Mouse (Mus musculus): Measurements from ENCODE around the gene Akr1c19. TPM values are rescaled to one million over a fixed set of nuclear protein-coding genes. Genes with fewer than 3 reads are reported as not detected.
"Not testable (repeated sequence)": the region's sequence is repeated elsewhere in the genome, so short reads cannot be mapped to it uniquely, and the experiment has no call there.

Akr1c19 gene
- 0.36 and 0.42 TPM in 2 replicates for polyA plus RNA-seq (2015; fragmentation: Nextera tagmentation; extraction: Ambion mirVana)

GRCm38 (mm10) chr13:4228441-4228840 is at the start of gene Akr1c19:
Gene Akr1c19 (plus strand): TSS chr13:4228700.
- no peak within 1 kb of the TSS for H3K9ac ChIP-seq
- H3K36me3 ChIP-seq: no peaks in the 10 kb centered on the region
- H3K27ac ChIP-seq: no peak within 1 kb of the TSS
- 64% methylated on average over 1 of the region's 1 CpGs for WGBS
- no peaks in the 10 kb centered on the region for H3K27me3 ChIP-seq
- H3K4me1 ChIP-seq: no peaks in the 10 kb centered on the region
- no peaks in the 10 kb centered on the region for H3K9me3 ChIP-seq
- ATAC-seq (ENCODE audit: insufficient number of reproducible peaks, low FRiP score, low TSS enrichment, low read depth): no peak
- no peak within 1 kb of the TSS for H3K4me2 ChIP-seq
- no peak within 1 kb of the TSS for H3K4me3 ChIP-seq

- not testable (repeated sequence) for H3K4me2 ChIP-seq; H3K9me3 ChIP-seq; H3K27ac ChIP-seq; H3K36me3 ChIP-seq; H3K4me1 ChIP-seq; H3K4me3 ChIP-seq; H3K9ac ChIP-seq; ATAC-seq (ENCODE audit: insufficient number of reproducible peaks, low FRiP score, low TSS enrichment, low read depth); H3K27me3 ChIP-seq
- WGBS: 93% methylated on average over 4 of the region's 4 CpGs
Observed at GRCm38 (mm10) chr13:4181321-4181720, 47.2 kb upstream of the Akr1c19 start.

GRCm38 (mm10) chr13:4183116-4183515 is 45.4 kb upstream of the Akr1c19 start:
- no peak for ATAC-seq (ENCODE audit: insufficient number of reproducible peaks, low FRiP score, low TSS enrichment, low read depth)
- Histone ChIP-seq H3K9ac (no peak overlapping the region), H3K4me3 (no peak overlapping the region), H3K4me1 (no peaks in the 10 kb centered on the region), H3K36me3 (no peaks in the 10 kb centered on the region), H3K27me3 (no peaks in the 10 kb centered on the region), H3K27ac (no peak overlapping the region), H3K9me3 (no peaks in the 10 kb centered on the region), H3K4me2 (no peak overlapping the region)
- WGBS: 73% methylated on average over 9 of the region's 9 CpGs

- WGBS: 50% methylated on average over 7 of the region's 7 CpGs
- not testable (repeated sequence) for H3K27me3 ChIP-seq; H3K9ac ChIP-seq; H3K4me1 ChIP-seq; H3K9me3 ChIP-seq; H3K36me3 ChIP-seq; ATAC-seq (ENCODE audit: insufficient number of reproducible peaks, low FRiP score, low TSS enrichment, low read depth); H3K4me3 ChIP-seq; H3K27ac ChIP-seq; H3K4me2 ChIP-seq
Observed at GRCm38 (mm10) chr13:4186641-4187411, 41.7 kb upstream of the Akr1c19 start.

- no peak overlapping the region for H3K4me3 ChIP-seq
- ATAC-seq (ENCODE audit: insufficient number of reproducible peaks, low FRiP score, low TSS enrichment, low read depth): no peak
- H3K36me3 ChIP-seq: no peaks in the 10 kb centered on the region
- H3K27ac ChIP-seq: no peak overlapping the region
- 64% methylated on average over 2 of the region's 2 CpGs for WGBS
- H3K4me2 ChIP-seq: no peak overlapping the region
- H3K4me1 ChIP-seq: no peaks in the 10 kb centered on the region
- H3K9me3 ChIP-seq: no peaks in the 10 kb centered on the region
- H3K9ac ChIP-seq: no peak overlapping the region
- no peaks in the 10 kb centered on the region for H3K27me3 ChIP-seq
Observed at GRCm38 (mm10) chr13:4188174-4188573, 40.3 kb upstream of the Akr1c19 start.

- no peak within 1 kb of the TSS for H3K4me3 ChIP-seq
- no peaks in the 10 kb centered on the region for H3K9me3 ChIP-seq
- no peaks in the 10 kb centered on the region for H3K36me3 ChIP-seq
- WGBS: 48% methylated on average over 3 of the region's 3 CpGs
- ATAC-seq (ENCODE audit: insufficient number of reproducible peaks, low FRiP score, low TSS enrichment, low read depth): no peak
- no peaks in the 10 kb centered on the region for H3K27me3 ChIP-seq
- H3K4me1 ChIP-seq: no peaks in the 10 kb centered on the region
- no peak within 1 kb of the TSS for H3K4me2 ChIP-seq
- H3K9ac ChIP-seq: no peak within 1 kb of the TSS
- no peak within 1 kb of the TSS for H3K27ac ChIP-seq
Observed at GRCm38 (mm10) chr13:4190904-4191303, 37.6 kb upstream of the Akr1c19 start, which contains the start of gene Akr1c13. Gene Akr1c13 (plus strand): TSS chr13:4191150.

GRCm38 (mm10) chr13:4192511-4192910 is 36.0 kb upstream of the Akr1c19 start:
- Histone ChIP-seq H3K4me2 (no peak overlapping the region), H3K27ac (no peak overlapping the region), H3K9me3 (no peaks in the 10 kb centered on the region), H3K27me3 (no peaks in the 10 kb centered on the region), H3K4me3 (no peak overlapping the region), H3K36me3 (no peaks in the 10 kb centered on the region), H3K4me1 (no peaks in the 10 kb centered on the region), H3K9ac (no peak overlapping the region)
- 77% methylated on average over 3 of the region's 3 CpGs for WGBS
- ATAC-seq (ENCODE audit: insufficient number of reproducible peaks, low FRiP score, low TSS enrichment, low read depth): no peak

- H3K9me3 ChIP-seq: no peaks in the 10 kb centered on the region
- ATAC-seq (ENCODE audit: insufficient number of reproducible peaks, low FRiP score, low TSS enrichment, low read depth): no peak
- WGBS: 4% methylated on average over 1 of the region's 1 CpGs
Observed at GRCm38 (mm10) chr13:4206147-4206903, 22.2 kb upstream of the Akr1c19 start.

GRCm38 (mm10) chr13:4211560-4212299 is 16.8 kb upstream of the Akr1c19 start:
- no peaks in the 10 kb centered on the region for H3K4me1 ChIP-seq
- no peak overlapping the region for H3K27ac ChIP-seq

More at GRCm38 (mm10) chr13:4206147-4206903, 22.2 kb upstream of the Akr1c19 start:
- no peak overlapping the region for H3K4me2 ChIP-seq
- no peak overlapping the region for H3K27ac ChIP-seq
- no peaks in the 10 kb centered on the region for H3K4me1 ChIP-seq
- H3K27me3 ChIP-seq: no peaks in the 10 kb centered on the region
- no peaks in the 10 kb centered on the region for H3K36me3 ChIP-seq
- H3K9ac ChIP-seq: no peak overlapping the region
- H3K4me3 ChIP-seq: no peak overlapping the region

GRCm38 (mm10) chr13:4212309-4212708 is 16.2 kb upstream of the Akr1c19 start:
- Histone ChIP-seq H3K4me1 (no peaks in the 10 kb centered on the region), H3K27ac (no peak overlapping the region), H3K4me3 (no peak overlapping the region), H3K4me2 (no peak overlapping the region), H3K27me3 (no peaks in the 10 kb centered on the region), H3K9me3 (no peaks in the 10 kb centered on the region), H3K9ac (no peak overlapping the region), H3K36me3 (no peaks in the 10 kb centered on the region)
- no peak for ATAC-seq (ENCODE audit: insufficient number of reproducible peaks, low FRiP score, low TSS enrichment, low read depth)
- WGBS: 59% methylated on average over 3 of the region's 3 CpGs

More at GRCm38 (mm10) chr13:4211560-4212299, 16.8 kb upstream of the Akr1c19 start:
- 76% methylated on average over 19 of the region's 20 CpGs for WGBS
- Histone ChIP-seq H3K9me3 (no peaks in the 10 kb centered on the region), H3K9ac (no peak overlapping the region), H3K4me3 (no peak overlapping the region), H3K4me2 (no peak overlapping the region), H3K36me3 (no peaks in the 10 kb centered on the region), H3K27me3 (no peaks in the 10 kb centered on the region)
- ATAC-seq (ENCODE audit: insufficient number of reproducible peaks, low FRiP score, low TSS enrichment, low read depth): no peak

- H3K27me3 ChIP-seq; H3K9me3 ChIP-seq; H3K36me3 ChIP-seq; H3K4me2 ChIP-seq; H3K9ac ChIP-seq; ATAC-seq (ENCODE audit: insufficient number of reproducible peaks, low FRiP score, low TSS enrichment, low read depth); H3K4me1 ChIP-seq; H3K27ac ChIP-seq; H3K4me3 ChIP-seq: not testable (repeated sequence)
- WGBS: 78% methylated on average over 1 of the region's 1 CpGs
Observed at GRCm38 (mm10) chr13:4215496-4215895, 13.0 kb upstream of the Akr1c19 start.

All from limb, embryonic 15.5 days (tissue).